Mouse (Mus musculus): ENCODE measurements around the gene Ankzf1. TPM values are rescaled to one million over a fixed set of nuclear protein-coding genes. Genes with fewer than 3 reads are reported as not detected.

The Ankzf1 gene
- polyA plus RNA-seq, 1 experiment from 2014 or later = 27.5 TPM

DNA sequence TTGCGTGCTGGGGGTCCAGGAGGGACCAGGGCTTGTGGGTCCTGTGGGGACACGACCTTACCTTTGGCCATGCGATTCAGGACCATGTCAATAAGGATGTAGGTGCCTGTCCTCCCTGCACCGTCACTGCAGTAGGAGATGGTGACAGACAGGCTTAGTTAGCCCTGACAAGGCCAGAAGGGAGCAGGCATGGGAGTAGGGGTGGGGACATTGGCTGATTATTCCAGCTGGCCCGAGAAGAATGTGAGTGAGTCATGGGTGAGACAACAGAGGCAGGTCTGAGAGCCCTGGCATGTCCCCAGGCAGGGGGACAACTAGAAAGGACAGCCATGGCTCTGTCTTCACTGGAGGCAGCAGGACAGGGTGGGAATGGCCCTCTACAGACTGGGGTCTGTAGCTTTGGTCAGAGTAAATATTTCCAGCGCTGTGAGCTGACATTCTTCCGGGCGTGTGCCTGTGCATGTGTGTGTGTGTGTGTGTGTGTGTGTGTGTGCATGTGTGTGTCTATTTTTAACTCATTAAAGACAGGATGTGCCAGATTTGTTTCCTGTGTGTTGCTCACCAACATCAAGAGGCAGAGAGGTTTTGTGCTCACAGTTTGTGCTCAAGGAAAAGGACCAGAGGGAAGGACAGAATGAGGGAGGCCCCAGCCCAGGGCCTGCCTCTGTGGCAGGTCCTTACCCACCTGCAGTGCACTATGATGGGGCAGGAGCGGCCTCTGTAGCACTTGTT lies 56.3 kb downstream of the Ankzf1 start:
- no peak for ATAC-seq
- H3K9me3 ChIP-seq = no peaks in the 10 kb centered on the region
- no peak overlapping the region for H3K27ac ChIP-seq
- H3K4me2 ChIP-seq (replicated peaks) = no peak overlapping the region
- H3K27me3 ChIP-seq = peaks cover 7% of the 10 kb centered on the region; the same call in 1 of the 2 replicates
- peaks cover 26% of the 10 kb centered on the region for H3K4me1 ChIP-seq (replicated peaks)
- H3K9ac ChIP-seq (replicated peaks) = 0 out of 2 replicates have a peak overlapping the region, but pooled peaks have one; percentile 48
- peaks cover 14% of the 10 kb centered on the region for H3K36me3 ChIP-seq
- no peak overlapping the region for H3K4me3 ChIP-seq (replicated peaks)
- 56% methylated on average over 9 of the region's 9 CpGs for WGBS

Small RNA genes within 50 kb of the gene (microRNA-seq; reads per million reads assigned to microRNA genes)
- gene Gm27943 = not detected

Other genes starting within 250 kb of the Ankzf1 start
- 0.13 and 0.26 TPM in 2 replicates for gene Ihh, start 240.5 kb upstream of the Ankzf1 start, polyA plus RNA-seq (2015; fragmentation: Nextera tagmentation; extraction: Ambion mirVana)
- 8.6 and 8.7 TPM in 2 replicates for gene Nhej1, start 67.0 kb upstream of the Ankzf1 start, polyA plus RNA-seq (2015; fragmentation: Nextera tagmentation; extraction: Ambion mirVana)
- gene Slc23a3, start 58.3 kb upstream of the Ankzf1 start, polyA plus RNA-seq (2015; fragmentation: Nextera tagmentation; extraction: Ambion mirVana) = not detected in 2 replicates
- 66.7 and 68.5 TPM in 2 replicates for gene Cnppd1, start 49.4 kb upstream of the Ankzf1 start, polyA plus RNA-seq (2015; fragmentation: Nextera tagmentation; extraction: Ambion mirVana)
- gene Retreg2, start 49.4 kb upstream of the Ankzf1 start, polyA plus RNA-seq (2015; fragmentation: Nextera tagmentation; extraction: Ambion mirVana) = 99.4 and 109 TPM in 2 replicates
- 37.8 and 39.2 TPM in 2 replicates for gene Zfand2b, start 23.5 kb upstream of the Ankzf1 start, polyA plus RNA-seq (2015; fragmentation: Nextera tagmentation; extraction: Ambion mirVana)
- gene Abcb6, start 11.8 kb upstream of the Ankzf1 start, polyA plus RNA-seq (2015; fragmentation: Nextera tagmentation; extraction: Ambion mirVana) = 37.8 and 38.3 TPM in 2 replicates
- 39.8 and 43.1 TPM in 2 replicates for gene Atg9a, start within 50 bp of the Ankzf1 start, polyA plus RNA-seq (2015; fragmentation: Nextera tagmentation; extraction: Ambion mirVana)
- gene Glb1l, start 18.7 kb downstream of the Ankzf1 start, polyA plus RNA-seq (2015; fragmentation: Nextera tagmentation; extraction: Ambion mirVana) = 24.3 and 24.9 TPM in 2 replicates
- gene Stk16, start 18.7 kb downstream of the Ankzf1 start, polyA plus RNA-seq (2015; fragmentation: Nextera tagmentation; extraction: Ambion mirVana) = 137 and 152 TPM in 2 replicates
- 3.9 and 5.3 TPM in 2 replicates for gene Tuba4a, start 27.7 kb downstream of the Ankzf1 start, polyA plus RNA-seq (2015; fragmentation: Nextera tagmentation; extraction: Ambion mirVana)
- not detected in 2 replicates for gene A630095N17Rik, start 40.0 kb downstream of the Ankzf1 start, polyA plus RNA-seq (2015; fragmentation: Nextera tagmentation; extraction: Ambion mirVana)
- gene Dnajb2, start 44.3 kb downstream of the Ankzf1 start, polyA plus RNA-seq (2015; fragmentation: Nextera tagmentation; extraction: Ambion mirVana) = 47.6 and 56.7 TPM in 2 replicates
- gene Ptprn, start 72.4 kb downstream of the Ankzf1 start, polyA plus RNA-seq (2015; fragmentation: Nextera tagmentation; extraction: Ambion mirVana) = 11.1 and 14.0 TPM in 2 replicates
- gene Resp18, start 86.3 kb downstream of the Ankzf1 start, polyA plus RNA-seq (2015; fragmentation: Nextera tagmentation; extraction: Ambion mirVana) = 97.4 and 99.9 TPM in 2 replicates
- 155 and 161 TPM in 2 replicates for gene Dnpep, start 125.8 kb downstream of the Ankzf1 start, polyA plus RNA-seq (2015; fragmentation: Nextera tagmentation; extraction: Ambion mirVana)
- 0.84 and 1.1 TPM in 2 replicates for gene Des, start 168.2 kb downstream of the Ankzf1 start, polyA plus RNA-seq (2015; fragmentation: Nextera tagmentation; extraction: Ambion mirVana)
- gene Speg, start 183.1 kb downstream of the Ankzf1 start, polyA plus RNA-seq (2015; fragmentation: Nextera tagmentation; extraction: Ambion mirVana) = 11.2 and 12.8 TPM in 2 replicates
- 78.4 and 88.8 TPM in 2 replicates for gene Gmppa, start 243.8 kb downstream of the Ankzf1 start, polyA plus RNA-seq (2015; fragmentation: Nextera tagmentation; extraction: Ambion mirVana)

Measured in midbrain, embryonic 13.5 days (tissue).